Mouse (Mus musculus) retina, postnatal 7 days (tissue): Measurements from ENCODE around the gene Slc17a7.
"Not testable (repeated sequence)": the region's sequence is repeated elsewhere in the genome, so short reads cannot be mapped to it uniquely, and the experiment has no call there.

Experiments used
- DNase-seq: peaks from one replicate; pipeline ENCODE4 v3.0.0-alpha.2; 2012; ENCODE audit warnings: low read depth, low spot score

Slc17a7 gene

GRCm38 (mm10) chr7:45154096-45154992 is 9.4 kb upstream of the Slc17a7 start, which contains the start of the genes Pih1d1 and Aldh16a1:
Gene Pih1d1 (plus strand): TSS chr7:45154303.
Gene Aldh16a1 (minus strand): TSS chr7:45154584.
- DNase-seq = peak; percentile 92

- no peak for DNase-seq
Observed at GRCm38 (mm10) chr7:45154993-45155514, 8.7 kb upstream of the Slc17a7 start.

- DNase-seq = no peak
Observed at GRCm38 (mm10) chr7:45155590-45155989, 8.2 kb upstream of the Slc17a7 start.

- no peak for DNase-seq
Observed at GRCm38 (mm10) chr7:45156206-45156605, 7.5 kb upstream of the Slc17a7 start.

GRCm38 (mm10) chr7:45157459-45157858 is 6.3 kb upstream of the Slc17a7 start:
- DNase-seq = no peak

- no peak for DNase-seq
Observed at GRCm38 (mm10) chr7:45158991-45159390, 4.8 kb upstream of the Slc17a7 start.

GRCm38 (mm10) chr7:45160316-45160800 is 3.4 kb upstream of the Slc17a7 start:
- DNase-seq = no peak

- DNase-seq = no peak
Observed at GRCm38 (mm10) chr7:45160866-45161265, 2.9 kb upstream of the Slc17a7 start.

- DNase-seq = peak; percentile 75
Observed at GRCm38 (mm10) chr7:45161612-45162473, 1.9 kb upstream of the Slc17a7 start.

GRCm38 (mm10) chr7:45162551-45162950 is 1.2 kb upstream of the Slc17a7 start:
- no peak for DNase-seq

- DNase-seq = no peak
Observed at GRCm38 (mm10) chr7:45162996-45163615, 643 bp upstream of the Slc17a7 start.

- DNase-seq = no peak
Observed at GRCm38 (mm10) chr7:45164833-45165232, 1.1 kb downstream of the Slc17a7 start.

GRCm38 (mm10) chr7:45165701-45166100 is 2.0 kb downstream of the Slc17a7 start:
- DNase-seq = no peak

- DNase-seq = no peak
Observed at GRCm38 (mm10) chr7:45166950-45167401, 3.2 kb downstream of the Slc17a7 start.

- no peak for DNase-seq
Observed at GRCm38 (mm10) chr7:45167761-45168445, 4.2 kb downstream of the Slc17a7 start.

- DNase-seq = no peak
Observed at GRCm38 (mm10) chr7:45168656-45169055, 4.9 kb downstream of the Slc17a7 start.

GRCm38 (mm10) chr7:45169495-45169894 is 5.7 kb downstream of the Slc17a7 start:
- no peak for DNase-seq

GRCm38 (mm10) chr7:45172974-45173373 is 9.2 kb downstream of the Slc17a7 start:
- no peak for DNase-seq

GRCm38 (mm10) chr7:45173772-45174171 is 10.0 kb downstream of the Slc17a7 start:
- not testable (repeated sequence) for DNase-seq

GRCm38 (mm10) chr7:45174567-45175280 is 11.0 kb downstream of the Slc17a7 start:
- DNase-seq = no peak
